Mouse (Mus musculus) liver, adult 2 months (tissue): ENCODE results near the gene Pde8b. TPM values are rescaled to one million over a fixed set of nuclear protein-coding genes. Genes with fewer than 3 reads are reported as not detected.

Source experiments
- DNase-seq: peaks from one replicate; pipeline ENCODE4 v3.0.0-alpha.2; 2011; ENCODE audit warnings: low read depth, low spot score; ENCODE audit errors: extremely low read depth
- H3K27ac ChIP-seq: fragments of 200-500 bp; replicated peaks from 2 replicates; pipeline ENCODE4 v1.5.1; 2012; ENCODE audit warnings: low read depth, mild to moderate bottlenecking, control low read depth, inconsistent platforms, low read length; ENCODE audit not compliant: insufficient read depth
- H3K27me3 ChIP-seq: fragments of 200-500 bp; 2 replicates; pipeline ENCODE4 v1.6.1; 2012; ENCODE audit warnings: mild to moderate bottlenecking, moderate library complexity, low read length, inconsistent platforms; ENCODE audit not compliant: control insufficient read depth, insufficient read depth
- H3K36me3 ChIP-seq: fragments of 200-500 bp; 2 replicates; pipeline ENCODE4 v1.6.1; 2012; ENCODE audit warnings: low read length, inconsistent platforms; ENCODE audit not compliant: control insufficient read depth, insufficient read depth
- H3K4me1 ChIP-seq: fragments of 200-500 bp; 2 replicates; pipeline ENCODE4 v1.6.1; 2011; ENCODE audit warnings: low read length; ENCODE audit not compliant: control insufficient read depth, insufficient read depth
- H3K4me3 ChIP-seq: fragments of 200-500 bp; 2 replicates; pipeline ENCODE4 v1.5.1; 2011; ENCODE audit warnings: low read depth, mild to moderate bottlenecking, control low read depth, low read length, moderate library complexity; ENCODE audit not compliant: insufficient read depth
- H3K79me2 ChIP-seq: fragments of 200-500 bp; 2 replicates; pipeline ENCODE4 v1.6.1; 2012; ENCODE audit warnings: inconsistent platforms, mild to moderate bottlenecking, low read length, moderate library complexity; ENCODE audit not compliant: control insufficient read depth, insufficient read depth
- H3K9ac ChIP-seq: fragments of 200-500 bp; 2 replicates; pipeline ENCODE4 v1.6.1; 2012; ENCODE audit warnings: low read depth, mild to moderate bottlenecking, control low read depth, inconsistent platforms, low read length
- CTCF ChIP-seq: fragments of 200-500 bp; IDR thresholded peaks from 2 replicates; pipeline ENCODE4 v1.5.1; 2011; ENCODE audit warnings: low read depth, low read length, control low read depth
- POLR2A ChIP-seq: fragments of 200-500 bp; IDR thresholded peaks from 2 replicates; pipeline ENCODE4 v1.6.1; 2011; ENCODE audit warnings: low read length, control low read depth; ENCODE audit not compliant: insufficient read depth; ENCODE audit errors: extremely low read depth
- WGBS: fragments of 180-500 bp; shearing (Covaris S2); methylation state at CpG from one replicate; pipeline ENCODE4 v1.1.7; 2018; 5-methylcytosine and 5-hydroxymethylcytosine counted together
- polyA plus RNA-seq: library from polyadenylated mRNA; depleted of rRNA; stranded (reverse); fragments of >200 nt; gene quantifications from 2 replicates; pipeline ENCODE4 v1.2.3, GENCODE M21; 2012
- total RNA-seq: library from RNA; depleted of rRNA; stranded (reverse); fragments of >200 nt; gene quantifications from 2 replicates; pipeline ENCODE4 v1.2.3, GENCODE M21; 2014

Pde8b gene
- total and polyA plus RNA-seq, 2 experiments: 1.4 to 1.5 TPM

DNA sequence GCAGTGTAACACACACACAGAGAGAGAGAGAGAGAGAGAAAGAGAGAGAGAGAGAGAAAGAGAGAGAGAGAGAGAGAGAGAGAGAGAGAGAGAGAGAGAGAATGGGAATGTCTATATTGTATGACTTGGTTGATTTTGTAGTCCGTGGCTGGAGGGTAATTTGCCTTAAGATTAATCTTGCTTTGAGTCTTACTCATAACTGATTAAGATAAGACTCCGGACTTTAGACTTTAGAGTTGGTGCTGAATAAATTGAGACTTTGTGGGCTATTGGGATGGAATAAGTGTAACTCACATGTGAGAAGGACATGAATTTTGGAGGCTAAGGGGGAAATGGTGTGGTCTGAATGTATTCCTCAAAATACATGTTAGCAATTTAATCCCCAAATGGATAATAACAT lies 7.1 kb downstream of the Pde8b start:
- Histone ChIP-seq H3K4me1 (no peaks in the 10 kb centered on the region), H3K36me3 (no peaks in the 10 kb centered on the region), H3K27me3 (no peaks in the 10 kb centered on the region; the same call in 1 of the 2 replicates), H3K4me3 (no peak overlapping the region), H3K79me2 (no peaks in the 10 kb centered on the region), H3K9ac (no peak overlapping the region), H3K27ac (no peak overlapping the region)
- DNase-seq: no peak
- 87% methylated on average over 2 of the region's 2 CpGs for WGBS
- TF ChIP-seq CTCF: no peak
- TF ChIP-seq POLR2A: no peak

DNA sequence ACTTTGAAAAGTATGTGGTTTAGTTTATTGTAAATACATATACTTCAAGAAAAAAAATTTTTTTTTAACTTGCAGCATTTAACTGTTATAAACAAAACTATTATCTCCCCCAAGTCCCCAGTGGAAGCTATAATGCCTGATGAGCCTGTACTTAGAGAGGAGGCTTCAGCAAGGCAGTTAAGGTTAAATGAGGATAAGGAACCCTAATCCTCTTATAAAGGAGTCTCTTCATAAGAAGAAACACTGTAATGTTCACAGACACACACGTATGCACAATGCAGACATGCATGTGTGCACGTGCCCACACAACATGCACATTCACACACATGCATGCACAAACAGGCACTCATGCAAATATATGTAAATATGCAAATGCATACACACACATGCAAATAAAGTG lies 12.6 kb downstream of the Pde8b start:
- Histone ChIP-seq H3K4me1 (no peaks in the 10 kb centered on the region), H3K27me3 (no peaks in the 10 kb centered on the region; the same call in 1 of the 2 replicates), H3K79me2 (no peaks in the 10 kb centered on the region), H3K4me3 (no peak overlapping the region), H3K27ac (no peak overlapping the region), H3K36me3 (no peaks in the 10 kb centered on the region), H3K9ac (no peak overlapping the region)
- TF ChIP-seq POLR2A: no peak
- no peak for TF ChIP-seq CTCF
- no peak for DNase-seq
- 94% methylated on average over 2 of the region's 2 CpGs for WGBS

GRCm38 (mm10) chr13:95235261-95235660 lies 14.9 kb downstream of the Pde8b start:
- Histone ChIP-seq H3K27ac (no peak overlapping the region), H3K27me3 (no peaks in the 10 kb centered on the region), H3K9ac (no peak overlapping the region), H3K36me3 (no peaks in the 10 kb centered on the region), H3K4me3 (no peak overlapping the region), H3K79me2 (no peaks in the 10 kb centered on the region), H3K4me1 (no peaks in the 10 kb centered on the region)
- 62% methylated on average over 8 of the region's 8 CpGs for WGBS
- TF ChIP-seq POLR2A (no peak), CTCF (no peak)
- DNase-seq: no peak

- Histone ChIP-seq H3K27ac (no peak overlapping the region), H3K79me2 (no peaks in the 10 kb centered on the region), H3K4me3 (no peak overlapping the region), H3K27me3 (no peaks in the 10 kb centered on the region), H3K36me3 (no peaks in the 10 kb centered on the region), H3K4me1 (no peaks in the 10 kb centered on the region), H3K9ac (no peak overlapping the region)
- no peak for TF ChIP-seq CTCF
- no peak for TF ChIP-seq POLR2A
- DNase-seq: peak; percentile 6
- 77% methylated on average over 8 of the region's 8 CpGs for WGBS
Measured at GRCm38 (mm10) chr13:95231366-95232138, 18.6 kb downstream of the Pde8b start.

GRCm38 (mm10) chr13:95230326-95230725 lies 19.8 kb downstream of the Pde8b start:
- DNase-seq: no peak
- H3K9ac ChIP-seq: no peak overlapping the region
- H3K36me3 ChIP-seq: no peaks in the 10 kb centered on the region
- no peaks in the 10 kb centered on the region for H3K79me2 ChIP-seq
- WGBS: 81% methylated on average over 1 of the region's 1 CpGs
- no peaks in the 10 kb centered on the region for H3K27me3 ChIP-seq
- TF ChIP-seq CTCF (no peak), POLR2A (no peak)
- H3K4me1 ChIP-seq: no peaks in the 10 kb centered on the region
- H3K27ac ChIP-seq: no peak overlapping the region
- H3K4me3 ChIP-seq: no peak overlapping the region

DNA sequence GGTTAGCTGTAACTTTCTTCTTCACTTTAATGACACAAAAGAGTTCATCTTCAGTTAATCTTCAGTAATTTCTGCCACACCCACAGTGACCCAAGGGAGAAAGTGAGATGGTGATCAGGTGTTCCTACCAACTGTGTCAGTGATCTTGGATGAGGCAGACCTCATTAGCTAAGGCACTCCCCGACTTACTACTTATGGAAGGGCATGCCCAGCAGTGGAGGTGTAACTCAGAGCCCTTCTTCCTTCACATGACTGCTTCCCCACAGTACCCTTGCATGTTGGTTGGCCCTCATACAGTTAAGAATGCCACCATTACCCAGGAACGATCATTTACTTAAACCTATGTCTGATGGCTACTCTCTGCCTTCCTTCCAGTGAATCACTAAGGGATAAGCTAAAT lies 25.6 kb downstream of the Pde8b start:
- H3K9ac ChIP-seq: no peak overlapping the region
- no peak overlapping the region for H3K27ac ChIP-seq
- peaks cover 9% of the 10 kb centered on the region for H3K27me3 ChIP-seq
- TF ChIP-seq POLR2A (no peak), CTCF (no peak)
- H3K4me1 ChIP-seq: no peaks in the 10 kb centered on the region
- 70% methylated on average over 2 of the region's 2 CpGs for WGBS
- no peak overlapping the region for H3K4me3 ChIP-seq
- DNase-seq: no peak
- H3K36me3 ChIP-seq: no peaks in the 10 kb centered on the region
- H3K79me2 ChIP-seq: no peaks in the 10 kb centered on the region
